Mouse (Mus musculus) MEL (cell line): ENCODE measurements at regions not wholly inside any gene's neighbourhood (a gene's known extent, or its start where the extent isn't known, plus 50 kb on each side); places are given as distances from the start of the nearest gene placed in this dataset.
"Not testable (repeated sequence)": the region's sequence is repeated elsewhere in the genome, so short reads cannot be mapped to it uniquely, and the experiment has no call there.

Experiments used
- DNase-seq: peaks from one replicate; pipeline ENCODE4 v3.0.0; 2011; ENCODE audit warnings: low read depth, low spot score
- H3K27ac ChIP-seq: 2 replicates; pipeline ENCODE4 v1.5.1; 2012; ENCODE audit warnings: low read depth, mild to moderate bottlenecking, control low read depth, low read length, moderate library complexity; ENCODE audit not compliant: control insufficient read depth
- H3K27me3 ChIP-seq, 2 experiments: fragments of 150-350 bp in 1 of 2; sonication (generic) in 1 of 2; 2 replicates each; pipeline ENCODE4 v1.6.1; 2012; ENCODE audit warnings: low read length in 2 of 2, mild to moderate bottlenecking in 2 of 2, improper control_type of control experiment in 1 of 2, moderate library complexity in 1 of 2; ENCODE audit not compliant: insufficient read depth in 2 of 2, control insufficient read depth in 1 of 2
- H3K36me3 ChIP-seq, 2 experiments: 2 replicates each; pipeline ENCODE4 v1.6.1; 2012 to 2014; ENCODE audit warnings: low read length in 2 of 2, improper control_type of control experiment in 1 of 2, inconsistent platforms in 1 of 2, mild to moderate bottlenecking in 1 of 2; ENCODE audit not compliant: insufficient read depth in 2 of 2, control insufficient read depth in 1 of 2
- H3K4me1 ChIP-seq, 2 experiments: fragments of 150-350 bp in 1 of 2; sonication (generic) in 1 of 2; 2 replicates each; pipeline ENCODE4 v1.6.1; 2012; ENCODE audit warnings: low read length in 2 of 2, improper control_type of control experiment in 1 of 2, mild to moderate bottlenecking in 1 of 2; ENCODE audit not compliant: insufficient read depth in 2 of 2, control insufficient read depth in 1 of 2
- H3K4me3 ChIP-seq, 2 experiments: fragments of 150-350 bp in 1 of 2; sonication (generic) in 1 of 2; 2 replicates each; pipeline ENCODE4 v1.5.1; 2012; ENCODE audit warnings: low read depth in 2 of 2, low read length in 2 of 2, mild to moderate bottlenecking in 2 of 2, moderate library complexity in 2 of 2, control low read depth in 1 of 2, improper control_type of control experiment in 1 of 2; ENCODE audit not compliant: control insufficient read depth in 1 of 2, insufficient read depth in 1 of 2
- H3K79me2 ChIP-seq: 2 replicates; pipeline ENCODE4 v1.6.1; 2012; ENCODE audit warnings: mild to moderate bottlenecking, low read length, moderate library complexity; ENCODE audit not compliant: control insufficient read depth, poor library complexity, insufficient read depth
- H3K9ac ChIP-seq: 2 replicates; pipeline ENCODE4 v1.6.1; 2012; ENCODE audit warnings: low read depth, mild to moderate bottlenecking, control low read depth, low read length, moderate library complexity; ENCODE audit not compliant: control insufficient read depth, poor library complexity, severe bottlenecking
- H3K9me3 ChIP-seq: fragments of 150-350 bp; sonication (generic); replicated peaks from 2 replicates; pipeline ENCODE4 v1.6.1; 2012; ENCODE audit warnings: mild to moderate bottlenecking, low read length, improper control_type of control experiment, moderate library complexity; ENCODE audit not compliant: insufficient read depth
- CTCF ChIP-seq, 3 experiments: IDR thresholded peaks in 2 of 3; conservative IDR thresholded peaks in 1 of 3; 2 replicates each; pipeline ENCODE4 v1.5.1; 2011 to 2012; ENCODE audit warnings: low read length in 3 of 3, low read depth in 2 of 3, mild to moderate bottlenecking in 2 of 3, improper control_type of control experiment in 1 of 3, inconsistent platforms in 1 of 3, mixed read lengths in 1 of 3, moderate library complexity in 1 of 3; ENCODE audit not compliant: control insufficient read depth in 1 of 3, insufficient read depth in 1 of 3, poor library complexity in 1 of 3, severe bottlenecking in 1 of 3
- EP300 ChIP-seq, 2 experiments: IDR thresholded peaks; 2 replicates each; pipeline ENCODE4 v1.6.1; 2011; ENCODE audit warnings: improper control_type of control experiment in 2 of 2, low read length in 2 of 2, low read depth in 1 of 2, mild to moderate bottlenecking in 1 of 2
- ETS1 ChIP-seq: IDR thresholded peaks from 2 replicates; pipeline ENCODE4 v1.6.1; 2012; ENCODE audit warnings: low read depth, mild to moderate bottlenecking, inconsistent platforms, low read length, improper control_type of control experiment, moderate library complexity
- GABPA ChIP-seq: IDR thresholded peaks from 2 replicates; pipeline ENCODE4 v1.6.1; 2012; ENCODE audit warnings: low read depth, mild to moderate bottlenecking, inconsistent platforms, low read length, improper control_type of control experiment, moderate library complexity
- GATA1 ChIP-seq: IDR thresholded peaks from 2 replicates; pipeline ENCODE4 v1.6.1; 2011; ENCODE audit warnings: low read depth, low read length, improper control_type of control experiment
- HCFC1 ChIP-seq: IDR thresholded peaks from 2 replicates; pipeline ENCODE4 v1.6.1; 2012; ENCODE audit warnings: low read depth, mild to moderate bottlenecking, inconsistent platforms, low read length, improper control_type of control experiment, moderate library complexity
- JUND ChIP-seq: IDR thresholded peaks from 2 replicates; pipeline ENCODE4 v1.6.1; 2011; ENCODE audit warnings: low read depth, mild to moderate bottlenecking, improper control_type of control experiment, low read length
- KAT2A ChIP-seq: conservative IDR thresholded peaks from 2 replicates; pipeline ENCODE4 v1.6.1; 2012; ENCODE audit warnings: low read depth, low read length, improper control_type of control experiment, inconsistent platforms
- MAFK ChIP-seq: IDR thresholded peaks from 2 replicates; pipeline ENCODE4 v1.6.1; 2011; ENCODE audit warnings: low read depth, mild to moderate bottlenecking, low read length, improper control_type of control experiment, borderline replicate concordance
- MAZ ChIP-seq: IDR thresholded peaks from 2 replicates; pipeline ENCODE4 v1.6.1; 2012; ENCODE audit warnings: low read depth, mild to moderate bottlenecking, inconsistent platforms, low read length, improper control_type of control experiment
- MEF2A ChIP-seq: IDR thresholded peaks from 2 replicates; pipeline ENCODE4 v1.6.1; 2014; ENCODE audit warnings: low read depth, mild to moderate bottlenecking, inconsistent platforms, low read length, improper control_type of control experiment; ENCODE audit not compliant: poor library complexity, insufficient replicate concordance, severe bottlenecking; ENCODE audit errors: extremely low read depth
- MXI1 ChIP-seq: IDR thresholded peaks from 2 replicates; pipeline ENCODE4 v1.6.1; 2011; ENCODE audit warnings: mild to moderate bottlenecking, low read depth, low read length, improper control_type of control experiment
- MYB ChIP-seq: IDR thresholded peaks from 2 replicates; pipeline ENCODE4 v1.6.1; 2011; ENCODE audit warnings: mild to moderate bottlenecking, low read depth, low read length, improper control_type of control experiment
- NRF1 ChIP-seq: IDR thresholded peaks from 2 replicates; pipeline ENCODE4 v1.6.1; 2014; ENCODE audit warnings: low read depth, mild to moderate bottlenecking, inconsistent platforms, low read length, improper control_type of control experiment, moderate library complexity; ENCODE audit not compliant: poor library complexity, insufficient read depth, severe bottlenecking
- POLR2A ChIP-seq, 2 experiments: IDR thresholded peaks; 2 replicates each; pipeline ENCODE4 v1.6.1; 2011 to 2012; ENCODE audit warnings: low read length in 2 of 2, mild to moderate bottlenecking in 2 of 2, control low read depth in 1 of 2, improper control_type of control experiment in 1 of 2, low read depth in 1 of 2, moderate library complexity in 1 of 2; ENCODE audit not compliant: control insufficient read depth in 1 of 2, insufficient read depth in 1 of 2, poor library complexity in 1 of 2
- POLR2AphosphoS2 ChIP-seq: IDR thresholded peaks from 2 replicates; pipeline ENCODE4 v1.6.1; 2011; ENCODE audit warnings: low read length, improper control_type of control experiment
- RAD21 ChIP-seq: IDR thresholded peaks from 2 replicates; pipeline ENCODE4 v1.6.1; 2011; ENCODE audit warnings: mild to moderate bottlenecking, low read depth, low read length, improper control_type of control experiment
- RCOR1 ChIP-seq: IDR thresholded peaks from 2 replicates; pipeline ENCODE4 v1.6.1; 2012; ENCODE audit warnings: low read depth, mild to moderate bottlenecking, inconsistent platforms, low read length, improper control_type of control experiment
- SIN3A ChIP-seq: IDR thresholded peaks from 2 replicates; pipeline ENCODE4 v1.6.1; 2012; ENCODE audit warnings: low read length, improper control_type of control experiment, inconsistent platforms
- TAL1 ChIP-seq: IDR thresholded peaks from 2 replicates; pipeline ENCODE4 v1.6.1; 2012; ENCODE audit warnings: mild to moderate bottlenecking, inconsistent platforms, low read length, moderate library complexity, mixed read lengths
- TCF12 ChIP-seq: IDR thresholded peaks from 2 replicates; pipeline ENCODE4 v1.6.1; 2014; ENCODE audit warnings: low read depth, mild to moderate bottlenecking, inconsistent platforms, low read length, improper control_type of control experiment, moderate library complexity
- ZMIZ1 ChIP-seq: IDR thresholded peaks from 2 replicates; pipeline ENCODE4 v1.6.1; 2012; ENCODE audit warnings: low read depth, mild to moderate bottlenecking, inconsistent platforms, low read length, improper control_type of control experiment, moderate library complexity
- ZNF384 ChIP-seq: IDR thresholded peaks from 2 replicates; pipeline ENCODE4 v1.6.1; 2012; ENCODE audit warnings: low read depth, mild to moderate bottlenecking, inconsistent platforms, low read length, improper control_type of control experiment

DNA sequence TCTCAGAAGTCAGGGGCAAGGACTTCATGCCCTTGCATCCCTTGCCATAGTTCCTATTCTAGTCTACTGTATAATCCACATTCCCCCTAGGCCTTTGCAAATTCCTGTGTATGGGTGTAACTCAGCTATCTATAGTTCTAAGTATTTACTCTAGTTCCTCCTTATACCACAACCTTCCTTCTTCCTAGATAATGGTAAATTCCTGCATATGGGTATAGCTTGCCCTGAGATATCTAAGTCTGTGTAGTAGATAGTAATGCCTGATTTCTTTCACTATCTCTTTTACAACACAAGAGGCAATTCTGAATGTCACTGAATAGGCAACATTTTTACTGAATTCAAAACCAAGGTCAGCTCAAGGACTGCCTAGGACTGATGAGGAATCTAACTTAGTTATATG is 1000.2 kb downstream of the Kcnt2 start:
- not testable (repeated sequence) for H3K36me3 ChIP-seq, H3K79me2 ChIP-seq, H3K9ac ChIP-seq, H3K9me3 ChIP-seq, H3K4me3 ChIP-seq, H3K27ac ChIP-seq, H3K27me3 ChIP-seq, H3K4me1 ChIP-seq
- TF ChIP-seq EP300 (IDR thresholded peaks at IDR 0.05; ENCODE audit: low read depth in 1 of 2, low read length in 2 of 2) (peak; percentile 56 to 76), TCF12 (peak; percentile 46; the same call in 1 of the 2 replicates), GATA1 (peak; percentile 41; the same call in 1 of the 2 replicates), RCOR1 (peak; percentile 56; the same call in 1 of the 2 replicates), ETS1 (peak; percentile 14; the same call in 1 of the 2 replicates)
- DNase-seq, result peak; percentile 21

DNA sequence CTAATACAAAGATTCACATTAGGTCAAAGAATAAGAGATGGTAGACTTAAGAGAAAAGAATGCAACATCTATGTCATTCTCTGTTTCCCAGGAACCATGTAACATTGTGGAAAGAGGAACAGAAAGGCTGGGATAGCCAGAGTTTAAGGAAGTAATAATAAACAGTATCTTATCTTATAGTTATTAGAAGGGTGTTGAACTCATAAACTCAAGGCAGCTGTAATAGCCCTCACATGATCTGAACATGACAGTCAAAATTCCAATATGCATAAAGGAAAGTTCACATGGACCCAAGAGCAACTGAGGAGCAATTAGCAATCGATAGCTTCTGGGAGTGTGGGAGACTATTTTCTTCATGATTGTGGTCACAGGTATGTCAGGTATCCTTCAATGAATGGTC is 1028.8 kb downstream of the Kcnt2 start:
- H3K27ac ChIP-seq, result no peak overlapping the region
- no peaks in the 10 kb centered on the region for H3K27me3 ChIP-seq
- no peaks in the 10 kb centered on the region for H3K9me3 ChIP-seq
- no peak for TF ChIP-seq RAD21
- TF ChIP-seq TAL1, result no peak
- TF ChIP-seq MXI1, result no peak
- no peak for TF ChIP-seq ZNF384
- TF ChIP-seq MYB, result no peak
- no peak for TF ChIP-seq MEF2A
- TF ChIP-seq MAZ, result no peak
- no peak for TF ChIP-seq ZMIZ1
- TF ChIP-seq MAFK, result no peak
- no peak for TF ChIP-seq GABPA
- TF ChIP-seq TCF12, result no peak
- TF ChIP-seq CTCF (IDR thresholded peaks at IDR 0.05 in 2 of 3, conservative IDR thresholded peaks at IDR 0.05 in 1 of 3; ENCODE audit: control insufficient read depth in 1 of 3, insufficient read depth in 1 of 3, low read depth in 2 of 3, low read length in 3 of 3, poor library complexity in 1 of 3, severe bottlenecking in 1 of 3), result no peak
- no peak for TF ChIP-seq SIN3A
- no peak for TF ChIP-seq POLR2AphosphoS2
- TF ChIP-seq JUND, result no peak
- no peak for TF ChIP-seq KAT2A
- no peak for TF ChIP-seq NRF1
- TF ChIP-seq HCFC1, result no peak
- TF ChIP-seq POLR2A (IDR thresholded peaks at IDR 0.05; ENCODE audit: control insufficient read depth in 1 of 2, insufficient read depth in 1 of 2, low read depth in 1 of 2, low read length in 2 of 2, poor library complexity in 1 of 2), result no peak
- DNase-seq, result no peak
- H3K4me3 ChIP-seq, result no peak overlapping the region
- no peaks in the 10 kb centered on the region for H3K36me3 ChIP-seq
- no peaks in the 10 kb centered on the region for H3K79me2 ChIP-seq
- no peak overlapping the region for H3K9ac ChIP-seq
- H3K4me1 ChIP-seq, result no peaks in the 10 kb centered on the region
